Mouse (Mus musculus) heart, adult 2 months (tissue): ENCODE data around the gene Tmem14a.

Source experiments
- CTCF ChIP-seq: fragments of 200-600 bp; IDR thresholded peaks from 2 replicates; pipeline ENCODE4 v1.8.1; 2022; ENCODE audit warnings: antibody characterized with exemption, mild to moderate bottlenecking, moderate library complexity
- POLR2A ChIP-seq: fragments of 200-500 bp; IDR thresholded peaks from 2 replicates; pipeline ENCODE4 v1.6.1; 2011; ENCODE audit warnings: mild to moderate bottlenecking, low read depth, low read length, control low read depth; ENCODE audit not compliant: insufficient read depth

DNA sequence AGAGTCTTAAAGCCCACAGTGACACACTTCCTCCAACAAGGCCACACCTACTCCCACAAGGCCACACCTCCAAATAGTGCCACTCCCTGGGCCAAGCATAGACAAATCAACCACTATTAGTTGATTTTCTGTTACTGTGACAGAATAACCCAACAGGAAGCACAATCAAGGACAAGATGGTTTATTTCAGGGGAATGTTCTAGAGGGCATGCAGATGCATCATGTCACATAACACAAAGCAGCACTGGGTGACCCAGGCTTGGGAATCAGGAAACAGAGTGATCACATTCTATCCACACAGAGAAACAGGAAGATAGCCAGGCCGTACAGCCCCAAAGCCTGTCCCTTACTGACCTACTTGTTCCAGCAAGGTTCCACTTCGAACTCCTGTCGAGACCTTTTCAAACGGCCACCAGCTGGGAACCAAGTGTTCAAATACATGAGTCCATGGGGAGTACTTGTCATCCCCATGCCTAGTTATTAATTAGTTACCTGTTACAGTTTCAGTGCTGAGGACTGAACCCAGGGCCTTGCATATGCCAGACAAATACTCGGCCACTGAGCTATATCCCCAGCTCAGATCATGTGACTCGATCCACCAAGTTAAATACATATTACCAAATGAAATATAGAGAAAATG, 9.5 kb downstream of the Tmem14a start:
- TF ChIP-seq CTCF (no peak), POLR2A (no peak)
